Mouse (Mus musculus) adrenal gland, postnatal 25 days (tissue): ENCODE measurements around the gene Bloc1s4. TPM values are rescaled to one million over a fixed set of nuclear protein-coding genes. Genes with fewer than 3 reads are reported as not detected.

Experiments
- DNase-seq: peaks from one replicate; pipeline ENCODE4 v3.0.0; 2021; ENCODE audit warnings: mixed read lengths
- total RNA-seq: library from RNA; stranded (reverse); gene quantifications from 2 replicates; pipeline ENCODE4 v1.2.3, GENCODE M21; 2021

Gene Bloc1s4
- total RNA-seq, 1 experiment from 2014 or later, result 30.4 TPM

GRCm38 (mm10) chr5:36719135-36719534, 29.3 kb downstream of the Bloc1s4 start:
- no peak for DNase-seq

DNA sequence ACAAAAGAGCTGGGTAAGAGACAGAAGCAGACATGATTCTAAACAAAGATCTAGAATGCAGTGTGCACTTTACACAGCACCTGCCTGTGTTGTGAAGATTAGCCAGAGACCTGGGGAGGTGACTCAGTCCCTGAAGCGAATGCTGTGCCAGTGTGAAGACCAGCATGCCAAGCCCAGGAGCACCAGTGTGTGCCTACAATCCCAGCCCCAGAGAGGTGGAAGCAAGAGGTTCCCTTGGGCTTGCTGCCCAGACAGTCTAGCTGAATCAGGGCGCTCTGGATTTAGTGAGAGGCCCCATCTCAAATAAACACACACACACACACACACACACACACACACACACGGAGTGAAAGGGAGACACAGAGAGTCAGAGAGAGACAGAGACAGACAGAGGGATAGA, 30.6 kb downstream of the Bloc1s4 start:
- no peak for DNase-seq

- DNase-seq, result no peak
These were observed 31.6 kb downstream of the Bloc1s4 start for GRCm38 (mm10) chr5:36716816-36717215.

- DNase-seq, result no peak
These were observed 33.6 kb downstream of the Bloc1s4 start for GRCm38 (mm10) chr5:36714832-36715231.

DNA sequence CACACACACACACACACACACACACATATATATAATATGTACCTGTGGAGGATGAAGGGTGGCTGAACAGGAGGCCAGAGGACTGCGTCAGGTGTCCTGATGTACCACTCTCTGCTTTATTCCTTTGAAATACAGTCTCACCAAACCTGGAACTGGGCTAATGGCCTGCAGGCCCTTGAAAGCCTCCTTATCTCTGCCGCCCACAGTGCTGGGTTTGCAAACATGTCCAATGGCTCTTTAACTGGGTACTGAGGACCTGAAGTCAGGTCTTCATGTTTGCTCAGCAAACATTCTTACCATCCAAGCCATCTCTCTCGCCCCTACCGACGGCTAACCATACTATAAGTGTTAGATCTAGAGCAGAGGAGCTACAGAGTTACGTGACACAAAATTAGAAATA, 34.8 kb downstream of the Bloc1s4 start:
- DNase-seq, result no peak

DNA sequence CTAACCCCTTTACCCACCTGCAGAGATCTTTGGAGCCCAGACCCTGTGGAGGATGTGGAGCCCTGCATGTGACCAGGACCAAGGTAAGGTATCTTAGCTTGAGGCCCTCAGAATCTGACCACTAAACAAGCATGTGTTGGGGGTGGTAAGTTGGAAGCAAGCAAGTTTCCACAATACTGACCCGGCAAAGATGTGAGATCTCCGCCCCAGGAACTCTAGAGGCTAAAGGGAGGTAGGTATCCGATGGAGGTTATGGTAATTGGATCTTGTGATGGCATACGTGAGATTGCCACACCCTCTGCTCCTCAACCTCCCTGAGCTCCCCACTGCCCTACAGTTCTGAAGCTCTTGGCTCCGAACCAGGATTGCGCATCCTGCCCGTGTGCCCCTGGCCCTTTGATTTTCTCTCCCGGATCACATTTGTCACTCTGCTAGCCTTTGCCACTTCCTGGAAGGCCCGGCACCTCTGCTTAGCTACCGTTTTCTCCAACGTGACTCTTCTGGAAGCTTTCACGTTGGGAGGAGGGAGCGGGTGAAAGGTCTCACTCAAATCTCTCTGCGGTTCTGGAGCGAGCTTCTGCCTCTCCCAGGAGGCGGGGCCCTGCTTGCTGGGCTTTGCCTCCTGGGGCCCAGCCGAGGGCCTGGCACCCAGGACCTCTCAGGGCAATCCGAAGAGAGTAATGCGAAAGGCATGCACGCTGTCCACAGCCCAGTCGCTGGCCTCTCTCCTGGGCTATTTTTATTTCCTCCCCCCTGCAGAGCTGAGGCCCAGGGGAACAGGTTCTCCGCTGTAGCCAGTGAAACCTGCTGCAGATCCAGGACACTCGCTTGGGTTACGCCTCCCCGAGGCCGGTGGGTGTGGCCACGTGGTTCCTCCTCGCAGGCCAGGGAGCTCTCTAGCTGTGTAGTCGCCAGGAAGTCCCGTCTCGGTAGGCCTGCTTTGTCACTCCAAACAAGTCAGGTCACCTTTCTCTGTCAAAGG, 35.6 kb downstream of the Bloc1s4 start:
- DNase-seq, result peak; percentile 89

DNA sequence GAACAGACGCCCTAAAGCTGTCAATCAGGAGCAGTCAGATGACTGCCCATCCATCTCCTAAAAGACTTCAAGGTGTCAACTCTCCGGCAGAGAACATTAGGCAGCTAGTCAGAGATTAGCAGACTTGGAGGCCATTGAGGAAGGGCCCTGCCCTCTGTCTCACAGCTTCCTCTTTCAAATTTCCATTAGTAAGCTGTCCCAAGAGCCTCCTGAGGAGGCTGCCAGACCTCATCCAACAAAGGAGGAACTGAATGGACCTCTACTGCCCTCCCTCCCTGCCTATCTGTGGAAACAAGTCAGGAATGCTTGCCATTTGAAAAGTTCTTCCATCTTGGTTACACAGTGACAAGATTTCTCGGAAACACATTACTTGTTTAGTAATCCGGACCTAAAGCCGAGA, 36.6 kb downstream of the Bloc1s4 start:
- no peak for DNase-seq

GRCm38 (mm10) chr5:36705792-36706191, 42.7 kb downstream of the Bloc1s4 start:
- DNase-seq, result no peak

- DNase-seq, result no peak
These were observed 43.1 kb downstream of the Bloc1s4 start for GRCm38 (mm10) chr5:36705390-36705789.

DNA sequence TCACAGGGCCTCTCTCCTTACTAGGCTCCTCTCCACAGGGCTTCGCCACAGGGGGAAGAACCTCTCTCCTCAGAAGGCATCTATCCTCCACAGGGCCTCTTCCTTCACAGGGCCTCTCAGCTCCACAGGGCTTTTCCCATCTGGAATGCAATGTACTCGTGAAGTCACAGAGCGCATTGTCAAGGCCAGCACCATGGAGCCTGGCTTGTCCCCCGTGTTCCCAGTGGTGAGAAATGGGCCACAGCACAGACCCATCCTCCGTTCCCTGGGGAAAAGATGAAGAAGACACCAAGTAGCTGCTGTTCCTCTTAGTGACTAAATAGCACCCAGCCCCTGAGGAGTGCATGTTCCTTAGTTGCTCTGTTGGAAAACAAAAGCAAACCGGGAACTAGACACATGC, 43.8 kb downstream of the Bloc1s4 start:
- no peak for DNase-seq

- no peak for DNase-seq
These were observed 47.4 kb downstream of the Bloc1s4 start for GRCm38 (mm10) chr5:36700939-36701620.

DNA sequence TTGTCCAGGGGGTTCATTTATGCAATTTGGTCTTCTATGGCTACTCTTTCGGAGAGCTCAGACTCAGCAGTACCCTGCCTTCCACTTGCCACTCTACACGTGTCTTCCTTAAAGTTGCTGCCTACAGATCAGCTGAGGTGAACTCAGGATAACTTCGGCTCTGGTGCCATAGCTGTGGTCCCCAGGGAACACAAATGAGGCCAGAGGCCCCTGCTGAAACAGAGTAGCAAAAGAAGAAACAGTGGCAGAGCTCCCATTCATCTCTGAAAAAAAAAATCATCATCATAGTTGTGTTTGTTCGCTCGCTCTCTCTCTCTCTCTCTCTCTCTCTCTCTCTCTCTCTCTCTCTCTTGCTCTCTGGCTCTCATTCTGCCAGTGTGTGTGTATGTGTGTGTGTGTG, 49.8 kb downstream of the Bloc1s4 start:
- DNase-seq, result no peak

DNA sequence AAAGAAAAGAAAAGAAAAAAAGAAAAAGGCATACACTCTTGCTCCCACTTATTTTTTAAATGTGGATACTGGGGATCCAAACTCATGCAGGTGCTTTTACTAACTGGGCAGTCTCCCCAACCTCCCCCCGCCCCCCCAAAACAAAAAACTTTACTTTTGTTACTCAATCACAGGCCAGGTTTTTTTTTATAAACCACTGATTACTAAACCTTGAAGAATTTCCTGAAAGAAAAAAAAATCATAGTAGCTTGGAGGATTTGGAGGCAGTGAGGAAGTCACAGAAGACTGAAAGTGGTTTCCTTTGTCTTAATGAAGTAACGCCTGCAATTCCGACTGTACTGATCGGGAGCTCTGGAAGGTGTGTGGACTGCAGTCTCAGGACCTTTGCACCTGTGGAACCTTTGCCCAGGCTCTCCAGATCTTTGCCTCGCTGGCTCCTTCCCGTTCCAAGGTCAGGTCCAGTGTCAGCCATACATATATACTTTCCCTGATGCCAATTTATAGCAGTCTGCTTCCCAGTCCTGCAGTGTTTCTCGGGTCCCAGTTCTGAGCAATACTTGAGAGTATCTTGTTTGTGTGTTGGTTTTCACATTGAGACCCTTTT, 50.3 kb downstream of the Bloc1s4 start:
- no peak for DNase-seq

Other genes with a start within 250 kb of the Bloc1s4 start
- 31.5 and 42.4 TPM in 2 replicates for gene Tbc1d14, start 155.4 kb downstream of the Bloc1s4 start, total RNA-seq
- 63.3 and 73.0 TPM in 2 replicates for gene D5Ertd579e, start 52.6 kb downstream of the Bloc1s4 start, total RNA-seq
- 603 and 658 TPM in 2 replicates for gene Mrfap1, start 48.1 kb upstream of the Bloc1s4 start, total RNA-seq
- 60.2 and 64.4 TPM in 2 replicates for gene Man2b2, start 82.0 kb upstream of the Bloc1s4 start, total RNA-seq
- gene Ppp2r2c, start 119.9 kb upstream of the Bloc1s4 start, total RNA-seq, result 4.7 and 7.5 TPM in 2 replicates
- gene Wfs1, start 240.6 kb upstream of the Bloc1s4 start, total RNA-seq, result 49.0 and 64.9 TPM in 2 replicates